Mouse (Mus musculus): ENCODE measurements at regions not wholly inside any gene's neighbourhood (a gene's known extent, or its start where the extent isn't known, plus 50 kb on each side); places are given as distances from the start of the nearest gene placed in this dataset.

DNA sequence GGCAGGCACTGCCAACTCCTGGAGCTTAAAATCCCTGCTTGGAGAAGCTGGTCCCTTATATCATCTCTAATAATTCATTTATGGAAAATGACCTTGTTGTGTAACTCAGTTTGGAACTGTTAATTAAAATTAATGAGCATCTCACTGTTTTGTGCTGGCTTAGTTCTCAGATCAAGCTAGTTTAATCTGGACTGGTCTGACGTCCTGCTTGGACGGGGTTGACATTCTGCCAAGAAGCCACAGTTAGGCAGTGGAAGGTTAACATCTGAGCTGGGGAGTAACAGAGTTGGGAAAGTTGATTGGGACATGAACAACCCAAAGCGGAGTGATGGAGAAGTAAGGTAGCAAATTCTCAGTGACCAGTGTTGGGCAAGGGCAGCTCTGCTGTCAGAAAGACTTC is 135.0 kb upstream of the Nr3c2 start:
- TF ChIP-seq CTCF (IDR thresholded peaks at IDR 0.05; ENCODE audit: low read depth) = no peak
- TF ChIP-seq EP300 (IDR thresholded peaks at IDR 0.05; ENCODE audit: low read depth) = no peak

Measured in liver, postnatal 0 days (tissue).